12 mouse cellular contexts compared by ENCODE assay signal in genomic region chr15:84314420-84315080, GRCm38 (mm10). TPM values are rescaled to one million over a fixed set of nuclear protein-coding genes. Genes with fewer than 3 reads are reported as not detected.
DNase-seq lines count a peak whose midpoint lies in the region; ATAC-seq and TF ChIP-seq lines count a peak whose summit lies in the region.
"Had no signal": no experiment of that assay in that cellular context is flagged by ENCODE, and none has a peak within 500 bp of the region (broad histone marks: within the 10 kb centered on the region; RNA-seq: fewer than 3 reads in every experiment).

No protein-coding gene starts in this region.

- H3K27me3 ChIP-seq in forebrain, embryonic 11.5 days (ENCODE audit: control insufficient read depth, insufficient read depth, low read length): no peaks in the 10 kb centered on the region
- H3K27me3 ChIP-seq in forebrain, postnatal 0 days (ENCODE audit: insufficient read depth, low read length): no peaks in the 10 kb centered on the region
- H3K27me3 ChIP-seq in limb, embryonic 12.5 days: 0 out of 2 replicates have a peak, but pooled peaks cover 6% of the 10 kb centered on the region
- H3K27me3 ChIP-seq: heart, embryonic 13.5 days; stomach, embryonic 15.5 days had no signal

- 12% methylated on average over 18 of the region's 18 CpGs for WGBS in forebrain, embryonic 11.5 days
- 20% methylated on average over 17 of the region's 18 CpGs for WGBS in forebrain, postnatal 0 days
- 18% methylated on average over 18 of the region's 18 CpGs for WGBS in limb, embryonic 12.5 days

- intact Hi-C loops in left cerebral cortex, postnatal 10 days (cut with DNase I): no loop called here

- H3K9me3 ChIP-seq in forebrain, embryonic 11.5 days (ENCODE audit: control insufficient read depth, low read length): no peaks in the 10 kb centered on the region
- H3K9me3 ChIP-seq in forebrain, postnatal 0 days (ENCODE audit: low read length): no peaks in the 10 kb centered on the region
- H3K9me3 ChIP-seq in limb, embryonic 12.5 days: peaks cover 6% of the 10 kb centered on the region; the same call in 1 of the 2 replicates
- H3K9me3 ChIP-seq: heart, embryonic 13.5 days; stomach, embryonic 15.5 days had no signal

- no peak for TF ChIP-seq CTCF in forebrain, postnatal 0 days (IDR thresholded peaks at IDR 0.05; ENCODE audit: low read depth)

- no peak overlapping the region for H3K4me3 ChIP-seq in forebrain, embryonic 11.5 days (ENCODE audit: low read depth, low read length)
- no peak overlapping the region for H3K4me3 ChIP-seq in forebrain, postnatal 0 days (ENCODE audit: low read depth, low read length)
- H3K4me3 ChIP-seq in limb, embryonic 12.5 days (replicated peaks): no peak overlapping the region
- H3K4me3 ChIP-seq: heart, embryonic 13.5 days; stomach, embryonic 15.5 days had no signal

- no peak overlapping the region for H3K9ac ChIP-seq in forebrain, embryonic 11.5 days (ENCODE audit: low read length)
- no peak overlapping the region for H3K9ac ChIP-seq in forebrain, postnatal 0 days
- H3K9ac ChIP-seq in limb, embryonic 12.5 days (replicated peaks): no peak overlapping the region
- H3K9ac ChIP-seq: heart, embryonic 13.5 days; stomach, embryonic 15.5 days had no signal

- no peak for DNase-seq in forebrain, embryonic 11.5 days (ENCODE audit: low spot score)
- no peak for DNase-seq in forebrain, postnatal 0 days
- peak; percentile 27 for DNase-seq in thymus, postnatal 25 days
- DNase-seq in thymus, postnatal 36 days: no peak
- no peak for DNase-seq in left cerebral cortex, postnatal 10 days (ENCODE audit: extremely low spot score in 1 of 2, low spot score in 2 of 2)
- DNase-seq in right cerebral cortex, postnatal 4 days: no peak
- DNase-seq: cerebellum, adult 11 months; kidney, postnatal 14 days had no signal

- no peak for ATAC-seq in forebrain, embryonic 11.5 days (replicated peaks; ENCODE audit: low FRiP score)
- no peak; the same call in 1 of the 2 replicates for ATAC-seq in forebrain, postnatal 0 days
- no peak for ATAC-seq in limb, embryonic 12.5 days (ENCODE audit: insufficient number of reproducible peaks, insufficient read depth, low FRiP score, low TSS enrichment, low read depth)
- no peak for ATAC-seq in megakaryocyte progenitor cell, adult 5-6 weeks (replicated peaks; ENCODE audit: poor library complexity)

- H3K36me3 ChIP-seq in forebrain, embryonic 11.5 days (ENCODE audit: control insufficient read depth, insufficient read depth, low read length): no peaks in the 10 kb centered on the region
- H3K36me3 ChIP-seq in forebrain, postnatal 0 days (ENCODE audit: insufficient read depth): no peaks in the 10 kb centered on the region
- no peaks in the 10 kb centered on the region for H3K36me3 ChIP-seq in limb, embryonic 12.5 days
- H3K36me3 ChIP-seq: stomach, embryonic 15.5 days had no signal

- H3K4me1 ChIP-seq in forebrain, embryonic 11.5 days (replicated peaks; ENCODE audit: control insufficient read depth, insufficient read depth, low read length): peaks cover 16% of the 10 kb centered on the region
- H3K4me1 ChIP-seq in forebrain, postnatal 0 days (ENCODE audit: insufficient read depth): peaks cover 6% of the 10 kb centered on the region; the same call in 1 of the 2 replicates
- H3K4me1 ChIP-seq in limb, embryonic 12.5 days (replicated peaks): peaks cover 36% of the 10 kb centered on the region

- no peak overlapping the region for H3K4me2 ChIP-seq in forebrain, embryonic 11.5 days (ENCODE audit: low read depth, low read length, severe bottlenecking)
- H3K4me2 ChIP-seq in forebrain, postnatal 0 days (ENCODE audit: low read depth): no peak overlapping the region
- H3K4me2 ChIP-seq in limb, embryonic 12.5 days: peak overlapping the region; percentile 24; the same call in 1 of the 2 replicates
- H3K4me2 ChIP-seq: heart, embryonic 13.5 days; stomach, embryonic 15.5 days had no signal

- H3K27ac ChIP-seq in forebrain, embryonic 11.5 days (ENCODE audit: low read depth, low read length): 0 out of 2 replicates have a peak overlapping the region, but pooled peaks have one; percentile 43
- H3K27ac ChIP-seq in forebrain, postnatal 0 days (ENCODE audit: low read depth, low read length): no peak overlapping the region; the same call in 1 of the 2 replicates
- H3K27ac ChIP-seq in limb, embryonic 12.5 days: peak overlapping the region; percentile 80

RNA-seq across cellular contexts. Expression of gene Parvg, which starts 9.3 kb away (rescaled TPM):
- 0.35 and 0.56 TPM in 2 replicates for polyA plus RNA-seq in forebrain, embryonic 11.5 days (2014; fragmentation: Nextera tagmentation; extraction: Ambion mirVana)
- 1.6 and 2.1 TPM in 2 replicates for total RNA-seq in forebrain, postnatal 0 days (2014; rRNA removed)
- polyA plus RNA-seq in forebrain, postnatal 0 days (2015; fragmentation: Nextera tagmentation; extraction: Ambion mirVana): 1.6 and 1.7 TPM in 2 replicates
- polyA plus RNA-seq in limb, embryonic 12.5 days (2016; fragmentation: Nextera tagmentation; extraction: Ambion mirVana): 0.84 and 1.2 TPM in 2 replicates
- 1 to 10 TPM; 5.1 to 6.6 TPM for total RNA-seq in left cerebral cortex, postnatal 10 days (2021)
- 99.4 and 106 TPM in 2 replicates for total RNA-seq in megakaryocyte progenitor cell, adult 5-6 weeks (2015)
- 246 and 253 TPM in 2 replicates for total RNA-seq in megakaryocyte progenitor cell, adult 5-6 weeks (2017)

Comparison
In these comparisons a context has a peak if more than half of its experiments do, and no peak if none do; other contexts are left out.
1. RNA of gene Parvg, which starts 9.3 kb away (total RNA-seq): 99.4 to 253 TPM in megakaryocyte progenitor cell, adult 5-6 weeks; 5.1 to 6.6 TPM in left cerebral cortex, postnatal 10 days and 1.6 to 2.1 TPM in forebrain, postnatal 0 days; every median in the first group is over 10 times any median in the second.